Comparison of ENCODE assay signal across 8 mouse cellular contexts in genomic region chr2:33642650-33643458, GRCm38 (mm10). TPM values are rescaled to one million over a fixed set of nuclear protein-coding genes. Genes with fewer than 3 reads are reported as not detected.
A peak's percentile ranks its signal among the peaks of the same experiment; 100 is the strongest.
DNase-seq lines count a peak whose midpoint lies in the region; ATAC-seq and TF ChIP-seq lines count a peak whose summit lies in the region.

No protein-coding gene starts in this region.

- H3K9me3 ChIP-seq in forebrain, embryonic 10.5 days = no peaks in the 10 kb centered on the region
- no peaks in the 10 kb centered on the region for H3K9me3 ChIP-seq in heart, embryonic 14.5 days (ENCODE audit: control insufficient read depth, low read length)
- no peaks in the 10 kb centered on the region for H3K9me3 ChIP-seq in kidney, postnatal 0 days (replicated peaks; ENCODE audit: low read length)
- no peaks in the 10 kb centered on the region for H3K9me3 ChIP-seq in liver, embryonic 11.5 days (ENCODE audit: control insufficient read depth, low read length)
- H3K9me3 ChIP-seq in neural tube, embryonic 11.5 days (ENCODE audit: control insufficient read depth, low read length) = no peaks in the 10 kb centered on the region
- no peaks in the 10 kb centered on the region for H3K9me3 ChIP-seq in stomach, embryonic 16.5 days (replicated peaks; ENCODE audit: control insufficient read depth, low read length)

- peak; percentile 73 to 77 for DNase-seq in B cell, adult 2 months
- peak; percentile 58 for DNase-seq in c-Kit-positive CD71-negative TER-119-negative erythroid progenitor cells, embryonic 14.5 days (ENCODE audit: low read depth)
- DNase-seq in forebrain, embryonic 10.5 days (ENCODE audit: extremely low spot score, low spot score) = peak; percentile 87
- peak; percentile 80 for DNase-seq in kidney, postnatal 0 days (ENCODE audit: low spot score)
- DNase-seq in liver, embryonic 11.5 days (ENCODE audit: low spot score) = no peak
- peak; percentile 86 for DNase-seq in neural tube, embryonic 11.5 days (ENCODE audit: low spot score)

- 1% methylated on average over 42 of the region's 42 CpGs for WGBS in forebrain, embryonic 10.5 days
- WGBS in heart, embryonic 14.5 days = 3% methylated on average over 42 of the region's 42 CpGs
- 4% methylated on average over 42 of the region's 42 CpGs for WGBS in kidney, postnatal 0 days
- WGBS in liver, embryonic 11.5 days = 3% methylated on average over 42 of the region's 42 CpGs
- WGBS in neural tube, embryonic 11.5 days = 1% methylated on average over 42 of the region's 42 CpGs
- WGBS in stomach, embryonic 16.5 days = 2% methylated on average over 42 of the region's 42 CpGs

- H3K4me2 ChIP-seq in heart, embryonic 14.5 days (ENCODE audit: low read length) = peak overlapping the region; percentile 46
- H3K4me2 ChIP-seq in kidney, postnatal 0 days (ENCODE audit: low read length) = peak overlapping the region; percentile 48
- H3K4me2 ChIP-seq in liver, embryonic 11.5 days = peak overlapping the region; percentile 18
- H3K4me2 ChIP-seq in neural tube, embryonic 11.5 days (ENCODE audit: low read depth) = peak overlapping the region; percentile 38
- H3K4me2 ChIP-seq in stomach, embryonic 16.5 days (ENCODE audit: low read depth, low read length) = no peak overlapping the region; the same call in 1 of the 2 replicates

- 0 out of 2 replicates have a peak overlapping the region, but pooled peaks have one; percentile 25 for H3K27ac ChIP-seq in forebrain, embryonic 10.5 days
- H3K27ac ChIP-seq in heart, embryonic 14.5 days (replicated peaks in 1 of 2; ENCODE audit: control insufficient read depth in 1 of 2, insufficient read depth in 1 of 2, low read depth in 2 of 2, low read length in 2 of 2) = no peak overlapping the region
- no peak overlapping the region for H3K27ac ChIP-seq in kidney, postnatal 0 days
- H3K27ac ChIP-seq in liver, embryonic 11.5 days (ENCODE audit: low read depth, low read length) = no peak overlapping the region
- no peak overlapping the region for H3K27ac ChIP-seq in neural tube, embryonic 11.5 days (ENCODE audit: low read depth, low read length)
- H3K27ac ChIP-seq in stomach, embryonic 16.5 days (ENCODE audit: low read length) = no peak overlapping the region

- H3K36me3 ChIP-seq in forebrain, embryonic 10.5 days (replicated peaks) = no peaks in the 10 kb centered on the region
- H3K36me3 ChIP-seq in heart, embryonic 14.5 days (ENCODE audit: control insufficient read depth, insufficient read depth, low read length) = no peaks in the 10 kb centered on the region
- H3K36me3 ChIP-seq in kidney, postnatal 0 days (ENCODE audit: insufficient read depth, low read length) = no peaks in the 10 kb centered on the region
- no peaks in the 10 kb centered on the region for H3K36me3 ChIP-seq in liver, embryonic 11.5 days (ENCODE audit: control insufficient read depth, insufficient read depth, low read length)
- H3K36me3 ChIP-seq in neural tube, embryonic 11.5 days (ENCODE audit: control insufficient read depth, insufficient read depth, low read length) = no peaks in the 10 kb centered on the region
- H3K36me3 ChIP-seq in stomach, embryonic 16.5 days (ENCODE audit: control insufficient read depth, insufficient read depth, low read length) = no peaks in the 10 kb centered on the region

- H3K9ac ChIP-seq in heart, embryonic 14.5 days (ENCODE audit: low read length) = no peak overlapping the region
- H3K9ac ChIP-seq in kidney, postnatal 0 days (ENCODE audit: low read depth, low read length) = no peak overlapping the region
- H3K9ac ChIP-seq in liver, embryonic 11.5 days (ENCODE audit: low read depth, low read length) = no peak overlapping the region
- H3K9ac ChIP-seq in neural tube, embryonic 11.5 days (ENCODE audit: low read length) = no peak overlapping the region
- H3K9ac ChIP-seq in stomach, embryonic 16.5 days (ENCODE audit: low read length) = no peak overlapping the region

- TF ChIP-seq CTCF in kidney, postnatal 0 days (IDR thresholded peaks at IDR 0.05; ENCODE audit: low read depth) = peak; percentile 92

- H3K27me3 ChIP-seq in forebrain, embryonic 10.5 days (ENCODE audit: poor library complexity, severe bottlenecking) = peaks cover 100% of the 10 kb centered on the region
- H3K27me3 ChIP-seq in heart, embryonic 14.5 days (ENCODE audit: control insufficient read depth, insufficient read depth, low read length) = peaks cover 99% of the 10 kb centered on the region
- H3K27me3 ChIP-seq in kidney, postnatal 0 days (ENCODE audit: insufficient read depth, low read length) = peaks cover 71% of the 10 kb centered on the region
- H3K27me3 ChIP-seq in liver, embryonic 11.5 days (replicated peaks; ENCODE audit: control insufficient read depth, insufficient read depth, low read length) = peaks cover 100% of the 10 kb centered on the region
- peaks cover 99% of the 10 kb centered on the region for H3K27me3 ChIP-seq in neural tube, embryonic 11.5 days (ENCODE audit: control insufficient read depth, insufficient read depth, low read length)
- peaks cover 98% of the 10 kb centered on the region for H3K27me3 ChIP-seq in stomach, embryonic 16.5 days (ENCODE audit: control insufficient read depth, insufficient read depth, low read length)

- H3K4me1 ChIP-seq in forebrain, embryonic 10.5 days = peaks cover 69% of the 10 kb centered on the region
- H3K4me1 ChIP-seq in heart, embryonic 14.5 days (ENCODE audit: control insufficient read depth in 2 of 2, insufficient read depth in 2 of 2, low read length in 2 of 2) = peaks cover 2 to 21% of the 10 kb centered on the region in 2 experiments; a peak in 3 of 4 replicates
- peaks cover 15% of the 10 kb centered on the region; the same call in 1 of the 2 replicates for H3K4me1 ChIP-seq in kidney, postnatal 0 days (replicated peaks; ENCODE audit: insufficient read depth, low read length)
- 0 out of 2 replicates have a peak, but pooled peaks cover 3% of the 10 kb centered on the region for H3K4me1 ChIP-seq in liver, embryonic 11.5 days (replicated peaks; ENCODE audit: control insufficient read depth, insufficient read depth, low read length)
- peaks cover 4% of the 10 kb centered on the region for H3K4me1 ChIP-seq in neural tube, embryonic 11.5 days (ENCODE audit: control insufficient read depth, insufficient read depth, low read length)
- H3K4me1 ChIP-seq in stomach, embryonic 16.5 days (ENCODE audit: control insufficient read depth, insufficient read depth, low read length) = peaks cover 17% of the 10 kb centered on the region

- ATAC-seq in heart, embryonic 14.5 days (ENCODE audit: insufficient number of reproducible peaks, insufficient read depth, low FRiP score, low read depth) = no peak
- no peak for ATAC-seq in kidney, postnatal 0 days (replicated peaks; ENCODE audit: low FRiP score, low read depth)
- ATAC-seq in liver, embryonic 11.5 days (replicated peaks; ENCODE audit: low FRiP score) = no peak; the same call in 1 of the 2 replicates
- ATAC-seq in neural tube, embryonic 11.5 days (ENCODE audit: insufficient read depth, low FRiP score, low TSS enrichment) = peak; percentile 42; the same call in 1 of the 2 replicates
- ATAC-seq in stomach, embryonic 16.5 days (ENCODE audit: insufficient read depth, low FRiP score) = peak; percentile 34; the same call in 1 of the 2 replicates

- H3K4me3 ChIP-seq in forebrain, embryonic 10.5 days = peak overlapping the region; percentile 55
- peak overlapping the region in 1 of 2 experiments; percentile 20; a peak in 1 of 4 replicates for H3K4me3 ChIP-seq in heart, embryonic 14.5 days (ENCODE audit: control insufficient read depth in 1 of 2, insufficient read depth in 1 of 2, low read depth in 1 of 2, low read length in 2 of 2)
- H3K4me3 ChIP-seq in kidney, postnatal 0 days (replicated peaks; ENCODE audit: low read depth, low read length) = peak overlapping the region; percentile 16
- H3K4me3 ChIP-seq in liver, embryonic 11.5 days (ENCODE audit: low read depth, low read length) = peak overlapping the region; percentile 8; the same call in 1 of the 2 replicates
- peak overlapping the region; percentile 23 for H3K4me3 ChIP-seq in neural tube, embryonic 11.5 days (ENCODE audit: low read depth, low read length)
- H3K4me3 ChIP-seq in stomach, embryonic 16.5 days (replicated peaks; ENCODE audit: low read length) = peak overlapping the region; percentile 21

RNA-seq across cellular contexts. Expression of gene Lmx1b, which starts 2.5 kb away (rescaled TPM):
- polyA plus RNA-seq in forebrain, embryonic 10.5 days (2016; fragmentation: Nextera tagmentation; extraction: Ambion mirVana) = 1.3 and 1.5 TPM in 2 replicates
- polyA plus RNA-seq in heart, embryonic 14.5 days (2014; fragmentation: Nextera tagmentation; extraction: Ambion mirVana) = 0.07 TPM in 1 of 2 replicates, not detected in the other
- 0.82 and 0.88 TPM in 2 replicates for polyA plus RNA-seq in kidney, postnatal 0 days (2015; fragmentation: Nextera tagmentation; extraction: Ambion mirVana)
- polyA plus RNA-seq in liver, embryonic 11.5 days (2014; fragmentation: Nextera tagmentation; extraction: Ambion mirVana) = 0.14 TPM in 1 of 2 replicates, not detected in the other
- 1.6 and 1.7 TPM in 2 replicates for polyA plus RNA-seq in neural tube, embryonic 11.5 days (2014; fragmentation: Nextera tagmentation; extraction: Ambion mirVana)
- polyA plus RNA-seq in stomach, embryonic 16.5 days (2015; fragmentation: Nextera tagmentation; extraction: Ambion mirVana) = not detected in 2 replicates

Comparison
In these comparisons a context has a peak if more than half of its experiments do, and no peak if none do; other contexts are left out.
1. ATAC-seq: peak in neural tube, embryonic 11.5 days (single experiment) and stomach, embryonic 16.5 days (single experiment); none in heart, embryonic 14.5 days (single experiment), kidney, postnatal 0 days (single experiment) and liver, embryonic 11.5 days (single experiment).